Mouse (Mus musculus) left cerebral cortex, postnatal 14 days (tissue): ENCODE measurements around the gene Jam3. TPM values are rescaled to one million over a fixed set of nuclear protein-coding genes. Genes with fewer than 3 reads are reported as not detected.

Experiments
- DNase-seq, 2 experiments: peaks; one replicate each; pipeline ENCODE4 v3.0.0; 2021 to 2022; ENCODE audit warnings: low spot score in 2 of 2, mixed read lengths in 1 of 2
- intact Hi-C: fragments of 180-260 bp; cut with DNase I; formaldehyde crosslinking; loops from one replicate; pipeline ENCODE4 v1.15.1; 2025
- total RNA-seq, 2 experiments: library from RNA; stranded (reverse); gene quantifications; 2 replicates each; pipeline ENCODE4 v1.2.3; 2021

Jam3 gene
- total RNA-seq, 2 experiments from 2014 or later, result 24.1 to 26.9 TPM

DNA sequence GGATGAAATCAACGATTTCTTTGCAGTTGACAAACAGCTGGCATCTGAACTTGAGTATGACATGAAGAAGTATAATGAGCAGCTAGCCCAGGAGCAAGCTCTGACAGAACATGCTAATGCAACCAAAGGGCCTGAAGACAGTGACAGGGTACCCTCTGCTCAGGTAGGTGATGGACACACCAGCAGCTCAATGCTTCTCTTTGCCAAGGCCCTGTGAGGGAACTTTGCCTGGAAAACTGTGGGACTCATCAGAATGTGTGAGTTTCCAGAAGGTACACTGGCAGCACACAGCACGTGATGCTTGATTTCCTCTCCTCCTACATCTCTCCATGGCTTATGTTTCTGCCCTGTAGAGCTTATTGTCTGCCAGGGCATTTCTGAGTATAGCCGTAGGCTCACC is 67.8 kb downstream of the Jam3 start:
- intact Hi-C loops, result no loop called here
- DNase-seq, result peak in 1 of 2 experiments; percentile 30

DNA sequence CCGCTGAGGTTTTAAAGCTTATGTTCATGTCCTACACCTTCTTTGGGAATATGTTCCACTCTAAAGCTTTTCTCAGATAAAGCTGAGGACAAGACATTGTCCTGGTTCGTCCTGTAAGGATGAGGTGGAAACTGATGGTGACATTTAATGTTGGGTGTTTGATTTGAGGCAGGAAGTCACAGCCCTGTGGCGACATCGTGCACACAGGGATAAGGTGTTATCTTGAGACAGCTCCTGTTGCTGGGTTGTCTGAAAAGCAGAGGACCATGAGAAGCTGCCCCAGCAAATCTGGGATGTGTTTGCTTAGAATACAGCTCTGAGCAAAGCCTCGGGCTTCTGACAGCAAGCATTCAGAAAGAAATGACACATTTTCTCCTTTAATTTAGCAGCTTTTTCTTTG is 69.0 kb downstream of the Jam3 start:
- intact Hi-C loops, result no loop called here
- no peak for DNase-seq

- DNase-seq, result no peak
- intact Hi-C loops, result no loop called here
These were observed 79.4 kb downstream of the Jam3 start for GRCm38 (mm10) chr9:27075812-27076211.

- intact Hi-C loops, result no loop called here
- no peak for DNase-seq
These were observed 80.5 kb downstream of the Jam3 start for GRCm38 (mm10) chr9:27074677-27075076.

GRCm38 (mm10) chr9:27070895-27071294 is 84.3 kb downstream of the Jam3 start:
- intact Hi-C loops, result no loop called here

GRCm38 (mm10) chr9:27058341-27058740 is 96.9 kb downstream of the Jam3 start:
- intact Hi-C loops, result no loop called here
- peak; percentile 55 to 74 for DNase-seq

More at GRCm38 (mm10) chr9:27070895-27071294, 84.3 kb downstream of the Jam3 start:
- no peak for DNase-seq

DNA sequence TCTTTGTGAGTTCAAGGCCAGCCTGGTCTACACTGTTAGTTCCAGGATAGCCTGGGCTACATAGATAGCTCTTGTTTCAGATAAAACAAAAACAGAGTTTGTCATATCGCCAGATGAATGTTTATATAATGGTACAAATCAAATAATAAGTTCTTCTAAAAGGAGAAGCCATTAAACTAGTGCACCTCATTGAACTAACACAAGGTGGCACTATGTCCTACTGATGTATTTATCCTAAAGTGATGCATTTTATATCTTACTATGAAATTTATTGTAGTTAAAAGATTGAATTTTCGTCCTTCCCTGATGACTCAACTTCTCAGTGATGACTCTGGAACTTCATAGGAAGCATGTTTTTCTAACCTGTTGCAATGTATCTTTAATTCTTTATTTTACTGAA is 105.7 kb downstream of the Jam3 start:
- peak in 1 of 2 experiments; percentile 42 for DNase-seq
- intact Hi-C loops, result loop anchor here (5.0 kb wide), 1 partner anchor 278 kb away; no protein-coding TSS in a partner anchor

Other genes starting within 250 kb of the Jam3 start
- not detected for gene Gm1110, start 232.3 kb downstream of the Jam3 start, total RNA-seq
- gene Acad8, start 155.9 kb downstream of the Jam3 start, total RNA-seq, result 10 to 100 TPM; 30.1 to 30.6 TPM
- gene Thyn1, start 155.7 kb downstream of the Jam3 start, total RNA-seq, result 10 to 100 TPM; 65.7 to 69.2 TPM
- 100 to 1,000 TPM; 110 to 112 TPM for gene Vps26b, start 125.4 kb downstream of the Jam3 start, total RNA-seq
- gene Ncapd3, start 125.2 kb downstream of the Jam3 start, total RNA-seq, result 10 to 100 TPM; 15.3 to 16.3 TPM
- 10 to 100 TPM; 74.3 to 75.7 TPM for gene Igsf9b, start 143.8 kb upstream of the Jam3 start, total RNA-seq
- under 1 TPM in 1 of 2 experiments, not detected in 1; 0.81 TPM for gene Spata19, start 241.4 kb upstream of the Jam3 start, total RNA-seq